Mouse (Mus musculus) embryonic fibroblast, embryonic 13.5 days (primary cell): ENCODE data around the gene Zfp286.

Experiments used
- CTCF ChIP-seq: IDR thresholded peaks from 2 replicates; pipeline ENCODE4 v1.5.1; 2011; ENCODE audit warnings: mild to moderate bottlenecking, control low read depth, low read length, moderate library complexity, borderline replicate concordance; ENCODE audit not compliant: insufficient read depth
- POLR2A ChIP-seq: IDR thresholded peaks from 2 replicates; pipeline ENCODE4 v1.6.1; 2011; ENCODE audit warnings: low read depth, mild to moderate bottlenecking, control low read depth, low read length, moderate library complexity

DNA sequence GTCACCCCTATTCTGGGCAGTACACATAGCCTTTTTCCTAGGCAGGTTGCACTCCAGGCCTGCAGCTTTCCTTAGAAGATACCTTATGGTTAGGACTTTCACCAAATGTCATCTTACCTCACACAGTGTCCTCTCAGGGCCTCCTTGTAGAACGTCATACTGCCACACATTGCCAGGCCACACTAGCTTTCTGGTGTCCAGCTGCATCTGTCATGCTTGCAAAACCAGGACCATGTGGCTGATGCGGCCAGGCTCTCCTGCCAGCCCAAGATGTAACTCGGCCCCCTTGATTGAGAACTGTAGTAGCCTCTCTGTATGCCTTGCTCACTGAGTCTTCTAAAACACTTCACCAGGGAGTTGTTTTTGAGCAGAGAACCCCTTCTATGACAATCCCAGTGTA is 38.6 kb upstream of the Zfp286 start:
- TF ChIP-seq CTCF (no peak), POLR2A (no peak)
